Mouse (Mus musculus) CH12.LX (cell line): ENCODE results near the gene Fbxl14. TPM values are rescaled to one million over a fixed set of nuclear protein-coding genes. Genes with fewer than 3 reads are reported as not detected.

Source experiments
- DNase-seq: peaks from one replicate; pipeline ENCODE4 v3.0.0-alpha.2; 2013; ENCODE audit errors: extremely low read depth
- H3K27ac ChIP-seq: 2 replicates; pipeline ENCODE4 v1.5.1; 2012; ENCODE audit warnings: low read depth, mild to moderate bottlenecking, control low read depth, moderate library complexity; ENCODE audit not compliant: insufficient read depth
- H3K27me3 ChIP-seq: replicated peaks from 2 replicates; pipeline ENCODE3; 2012; ENCODE audit warnings: inconsistent platforms
- H3K36me3 ChIP-seq, 2 experiments: replicated peaks in 1 of 2; 2 replicates each; pipeline versions ENCODE3 to v1.6.1; 2012; ENCODE audit warnings: inconsistent platforms in 1 of 2, low read length in 1 of 2, mild to moderate bottlenecking in 1 of 2, mixed read lengths in 1 of 2, moderate library complexity in 1 of 2; ENCODE audit not compliant: control insufficient read depth in 1 of 2, insufficient read depth in 1 of 2
- H3K4me1 ChIP-seq, 2 experiments: 2 replicates each; pipeline ENCODE4 v1.6.1; 2012; ENCODE audit warnings: inconsistent platforms in 1 of 2, moderate library complexity in 1 of 2; ENCODE audit not compliant: insufficient read depth in 2 of 2, control insufficient read depth in 1 of 2
- H3K4me2 ChIP-seq: 2 replicates; pipeline ENCODE4 v1.6.1; 2012; ENCODE audit warnings: low read depth, mild to moderate bottlenecking, control low read depth; ENCODE audit not compliant: poor library complexity, insufficient read depth, severe bottlenecking
- H3K4me3 ChIP-seq, 3 experiments: fragments of 150-350 bp in 1 of 3; sonication (generic) in 1 of 3; replicated peaks in 1 of 3; 2 replicates each; pipeline versions ENCODE3 to v1.5.1; 2011 to 2012; ENCODE audit warnings: low read depth in 2 of 3, low read length in 2 of 3, mild to moderate bottlenecking in 2 of 3, moderate library complexity in 2 of 3, control low read depth in 1 of 3, improper control_type of control experiment in 1 of 3, inconsistent platforms in 1 of 3, mixed read lengths in 1 of 3; ENCODE audit not compliant: poor library complexity in 1 of 3
- H3K79me2 ChIP-seq: replicated peaks from 2 replicates; pipeline ENCODE4 v1.6.1; 2012; ENCODE audit warnings: mild to moderate bottlenecking, moderate library complexity; ENCODE audit not compliant: control insufficient read depth, poor library complexity, insufficient read depth, severe bottlenecking; ENCODE audit errors: extremely low read depth
- H3K9ac ChIP-seq: 2 replicates; pipeline ENCODE4 v1.6.1; 2012; ENCODE audit warnings: low read depth, mild to moderate bottlenecking, control low read depth, moderate library complexity; ENCODE audit not compliant: insufficient read depth
- H3K9me3 ChIP-seq: replicated peaks from 2 replicates; pipeline ENCODE3; 2012; ENCODE audit warnings: low read length, inconsistent platforms, mixed read lengths
- CHD2 ChIP-seq: IDR thresholded peaks from 2 replicates; pipeline ENCODE4 v1.6.1; 2011; ENCODE audit warnings: low read length, improper control_type of control experiment
- GABPA ChIP-seq: IDR thresholded peaks from 2 replicates; pipeline ENCODE4 v1.6.1; 2012; ENCODE audit warnings: low read depth, low read length, improper control_type of control experiment, inconsistent platforms; ENCODE audit not compliant: insufficient replicate concordance
- HCFC1 ChIP-seq: IDR thresholded peaks from 2 replicates; pipeline ENCODE4 v1.6.1; 2012; ENCODE audit warnings: low read depth, mild to moderate bottlenecking, inconsistent platforms, low read length, improper control_type of control experiment
- IRF4 ChIP-seq: IDR thresholded peaks from 2 replicates; pipeline ENCODE4 v1.6.1; 2014; ENCODE audit warnings: low read depth, mild to moderate bottlenecking, inconsistent platforms, low read length, improper control_type of control experiment
- KAT2A ChIP-seq: IDR thresholded peaks from 2 replicates; pipeline ENCODE4 v1.6.1; 2012; ENCODE audit warnings: low read length, improper control_type of control experiment, inconsistent platforms; ENCODE audit not compliant: insufficient replicate concordance
- MAFK ChIP-seq: IDR thresholded peaks from 2 replicates; pipeline ENCODE4 v1.6.1; 2011; ENCODE audit warnings: low read length, improper control_type of control experiment; ENCODE audit not compliant: insufficient replicate concordance
- MAX ChIP-seq: IDR thresholded peaks from 2 replicates; pipeline ENCODE4 v1.6.1; 2011; ENCODE audit warnings: low read length, improper control_type of control experiment
- MAZ ChIP-seq: IDR thresholded peaks from 2 replicates; pipeline ENCODE4 v1.6.1; 2012; ENCODE audit warnings: low read depth, mild to moderate bottlenecking, inconsistent platforms, low read length, improper control_type of control experiment, moderate library complexity
- MXI1 ChIP-seq: IDR thresholded peaks from 2 replicates; pipeline ENCODE4 v1.6.1; 2011; ENCODE audit warnings: mild to moderate bottlenecking, low read depth, low read length, improper control_type of control experiment
- NRF1 ChIP-seq: IDR thresholded peaks from 2 replicates; pipeline ENCODE4 v1.6.1; 2014; ENCODE audit warnings: low read depth, mild to moderate bottlenecking, inconsistent platforms, low read length, improper control_type of control experiment, moderate library complexity
- PAX5 ChIP-seq: IDR thresholded peaks from 2 replicates; pipeline ENCODE4 v1.6.1; 2012; ENCODE audit warnings: low read length, inconsistent platforms, mixed read lengths
- RAD21 ChIP-seq: IDR thresholded peaks from 2 replicates; pipeline ENCODE4 v1.6.1; 2011; ENCODE audit warnings: low read depth, mild to moderate bottlenecking, low read length, improper control_type of control experiment, moderate library complexity
- SIN3A ChIP-seq: IDR thresholded peaks from 2 replicates; pipeline ENCODE4 v1.6.1; 2012; ENCODE audit warnings: low read length, improper control_type of control experiment, inconsistent platforms
- TBP ChIP-seq: conservative IDR thresholded peaks from 2 replicates; pipeline ENCODE4 v1.6.1; 2011; ENCODE audit warnings: low read depth, low read length, improper control_type of control experiment
- USF1 ChIP-seq: IDR thresholded peaks from 2 replicates; pipeline ENCODE4 v1.6.1; 2014; ENCODE audit warnings: low read depth, mild to moderate bottlenecking, inconsistent platforms, low read length, improper control_type of control experiment
- USF2 ChIP-seq: conservative IDR thresholded peaks from 2 replicates; pipeline ENCODE4 v1.6.1; 2011; ENCODE audit warnings: low read depth, low read length, improper control_type of control experiment
- ZKSCAN1 ChIP-seq: IDR thresholded peaks from 2 replicates; pipeline ENCODE4 v1.6.1; 2012; ENCODE audit warnings: low read depth, inconsistent platforms, low read length, improper control_type of control experiment, borderline replicate concordance
- dilution Hi-C: fragments of 300-500 bp; cut with MboI; formaldehyde crosslinking; loops from 2 replicates; pipeline ENCODE4 v1.14.3; 2020; ENCODE audit warnings: low sequenced_read_pairs; ENCODE audit not compliant: extremely low pct_unique_long_range_greater_than_20kb, extremely low pct_ligation_motif_present
- in situ Hi-C: fragments of 300-500 bp; cut with MboI; formaldehyde crosslinking; loops from 3 replicates; pipeline ENCODE4 v1.14.3; 2019; ENCODE audit warnings: low sequenced_read_pairs, low pct_ligation_motif_present, low pct_unique_long_range_greater_than_20kb, mixed read lengths
- polyA plus RNA-seq: library from polyadenylated mRNA; unstranded; fragments of >175 nt; gene quantifications from 2 replicates; pipeline ENCODE4 v1.2.1, GENCODE M21; 2012; ENCODE audit warnings: low read depth; ENCODE audit not compliant: insufficient read length
- total RNA-seq, 2 experiments: library from RNA; depleted of rRNA; stranded (reverse); fragments of 300-350 nt in 1 of 2; fragments of >200 nt in 1 of 2; gene quantifications; 2 replicates each; pipeline ENCODE4 v1.2.3; 2012 to 2014

Fbxl14 gene
- total and polyA plus RNA-seq, 3 experiments: 29.9 to 32.0 (median 30.3) TPM

- Histone ChIP-seq H3K79me2 (no peaks in the 10 kb centered on the region), H3K4me1 (peaks cover 7 to 20% of the 10 kb centered on the region in 2 experiments; a peak in 3 of 4 replicates), H3K27me3 (no peaks in the 10 kb centered on the region)
- in situ Hi-C loops: no loop called here
- TF ChIP-seq MXI1 (no peak), MAZ (no peak), USF1 (no peak), MAX (no peak), RAD21 (no peak), MAFK (no peak), PAX5 (no peak), ZKSCAN1 (no peak), CHD2 (no peak), SIN3A (no peak), HCFC1 (no peak), TBP (no peak), KAT2A (no peak), GABPA (no peak)
- TF ChIP-seq, all 38 proteins: peak for 0
- Histone ChIP-seq H3K36me3 (no peaks in the 10 kb centered on the region), H3K4me2 (no peak overlapping the region), H3K27ac (no peak overlapping the region), H3K4me3 (no peak overlapping the region), H3K9ac (no peak overlapping the region), H3K9me3 (no peaks in the 10 kb centered on the region)
- no peak for DNase-seq
- dilution Hi-C loops: no loop called here
These were observed 5.5 kb upstream of the Fbxl14 start for GRCm38 (mm10) chr6:119473992-119474391.

GRCm38 (mm10) chr6:119475988-119476387, 3.5 kb upstream of the Fbxl14 start:
- peaks cover 11% of the 10 kb centered on the region for H3K79me2 ChIP-seq
- H3K4me1 ChIP-seq: peaks cover 7 to 20% of the 10 kb centered on the region in 2 experiments; a peak in 3 of 4 replicates
- no peak overlapping the region for H3K9ac ChIP-seq
- no peak overlapping the region for H3K4me3 ChIP-seq
- dilution Hi-C loops (no loop called here), in situ Hi-C loops (loop anchor here (25.0 kb wide), 3 partner anchors 311 to 836 kb away; partner anchors contain the start of gene Rad52)
- no peak overlapping the region for H3K27ac ChIP-seq
- TF ChIP-seq IRF4 (no peak), USF2 (no peak), NRF1 (no peak)
- H3K9me3 ChIP-seq: no peaks in the 10 kb centered on the region
- no peaks in the 10 kb centered on the region for H3K27me3 ChIP-seq
- no peak overlapping the region for H3K4me2 ChIP-seq
- H3K36me3 ChIP-seq: peaks cover 0 to 7% of the 10 kb centered on the region in 2 experiments
- DNase-seq: no peak
